Mouse (Mus musculus) spleen, adult 12 weeks (tissue): ENCODE results near the gene Gm17469.
"Not testable (repeated sequence)": the region's sequence is repeated elsewhere in the genome, so short reads cannot be mapped to it uniquely, and the experiment has no call there.

Experiments used
- DNase-seq: peaks from one replicate; pipeline ENCODE4 v3.0.0; 2022; ENCODE audit warnings: low spot score

Gene Gm17469

DNA sequence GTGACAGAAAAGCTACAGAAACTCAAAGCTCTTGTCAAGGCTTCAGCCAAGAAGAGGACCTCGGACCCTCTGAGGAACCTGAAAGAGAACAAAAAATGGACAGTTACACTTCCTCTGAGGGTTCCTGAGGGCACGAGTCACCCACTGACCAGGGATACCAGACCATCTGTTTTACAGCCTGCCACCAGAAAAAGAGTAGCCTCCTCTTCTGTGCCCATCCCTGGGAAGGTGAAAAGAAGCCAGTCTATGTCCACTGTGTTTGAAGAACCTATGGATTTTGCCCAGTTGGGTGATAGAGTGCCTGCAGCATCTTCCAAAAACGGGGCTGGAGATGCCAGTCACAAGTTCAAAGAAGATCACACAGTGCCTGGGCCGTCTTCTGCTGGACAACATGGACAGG lies at the start of gene Gm17469:
TSS of gene Gm17469 (plus strand) at position 301 of the 400 bp plus-strand sequence.
- DNase-seq = not testable (repeated sequence)
